Mouse (Mus musculus) left cerebral cortex, adult 9 months (tissue): Measurements from ENCODE around the gene Gpd1.
"Not testable (repeated sequence)": the region's sequence is repeated elsewhere in the genome, so short reads cannot be mapped to it uniquely, and the experiment has no call there.

Source experiments
- DNase-seq, 2 experiments: peaks; one replicate each; pipeline ENCODE4 v3.0.0; 2022; ENCODE audit warnings: low spot score in 2 of 2

Gene Gpd1

DNA sequence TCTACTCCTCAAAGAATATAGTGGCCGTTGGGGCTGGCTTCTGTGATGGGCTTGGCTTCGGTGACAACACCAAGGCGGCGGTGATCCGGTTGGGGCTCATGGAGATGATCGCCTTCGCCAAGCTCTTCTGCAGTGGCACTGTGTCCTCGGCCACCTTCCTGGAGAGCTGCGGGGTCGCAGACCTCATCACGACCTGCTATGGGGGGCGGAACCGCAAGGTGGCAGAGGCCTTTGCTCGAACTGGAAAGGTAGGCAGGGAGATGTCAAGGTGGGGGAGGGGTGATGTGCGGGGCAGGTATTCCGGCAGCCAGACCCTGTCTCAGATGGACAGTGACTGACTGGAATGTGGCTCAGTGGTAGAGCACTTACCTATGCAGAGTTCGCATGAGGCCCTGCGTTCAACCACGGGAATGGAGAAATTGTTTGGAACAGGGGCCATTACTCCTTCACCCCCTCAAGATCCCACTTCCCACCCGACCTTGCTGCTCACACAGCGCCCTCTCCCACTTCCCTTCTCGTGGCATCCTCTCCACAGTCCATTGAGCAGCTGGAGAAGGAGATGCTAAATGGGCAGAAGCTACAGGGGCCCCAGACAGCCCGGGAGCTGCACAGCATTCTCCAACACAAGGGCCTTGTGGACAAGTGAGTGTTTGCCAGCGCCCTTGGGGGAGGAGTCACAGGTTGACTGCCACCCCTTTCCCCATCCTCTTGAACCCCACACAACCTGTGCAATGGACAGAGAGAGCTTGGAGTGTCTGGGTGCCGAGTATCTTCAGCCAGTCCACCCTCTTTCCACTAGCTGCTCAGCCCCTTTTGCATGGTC, 4.8 kb downstream of the Gpd1 start:
- no peak for DNase-seq

DNA sequence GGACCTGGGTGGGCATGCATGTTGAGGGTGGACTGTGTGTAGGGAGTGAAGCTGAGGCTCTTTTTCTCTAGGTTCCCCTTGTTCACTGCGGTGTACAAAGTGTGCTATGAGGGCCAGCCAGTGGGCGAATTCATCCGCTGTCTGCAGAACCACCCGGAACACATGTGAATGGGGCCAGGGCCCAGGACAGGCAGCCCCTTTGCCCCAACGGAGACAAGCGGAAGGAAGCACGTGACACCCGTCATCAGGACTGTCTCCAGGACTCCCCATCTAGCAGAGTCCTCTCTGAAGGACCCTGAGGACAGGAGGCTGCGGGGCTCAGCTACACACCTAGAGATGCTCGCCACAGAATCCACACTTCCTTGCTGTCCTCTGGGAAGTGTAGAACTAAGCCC, 5.8 kb downstream of the Gpd1 start:
- no peak for DNase-seq

DNA sequence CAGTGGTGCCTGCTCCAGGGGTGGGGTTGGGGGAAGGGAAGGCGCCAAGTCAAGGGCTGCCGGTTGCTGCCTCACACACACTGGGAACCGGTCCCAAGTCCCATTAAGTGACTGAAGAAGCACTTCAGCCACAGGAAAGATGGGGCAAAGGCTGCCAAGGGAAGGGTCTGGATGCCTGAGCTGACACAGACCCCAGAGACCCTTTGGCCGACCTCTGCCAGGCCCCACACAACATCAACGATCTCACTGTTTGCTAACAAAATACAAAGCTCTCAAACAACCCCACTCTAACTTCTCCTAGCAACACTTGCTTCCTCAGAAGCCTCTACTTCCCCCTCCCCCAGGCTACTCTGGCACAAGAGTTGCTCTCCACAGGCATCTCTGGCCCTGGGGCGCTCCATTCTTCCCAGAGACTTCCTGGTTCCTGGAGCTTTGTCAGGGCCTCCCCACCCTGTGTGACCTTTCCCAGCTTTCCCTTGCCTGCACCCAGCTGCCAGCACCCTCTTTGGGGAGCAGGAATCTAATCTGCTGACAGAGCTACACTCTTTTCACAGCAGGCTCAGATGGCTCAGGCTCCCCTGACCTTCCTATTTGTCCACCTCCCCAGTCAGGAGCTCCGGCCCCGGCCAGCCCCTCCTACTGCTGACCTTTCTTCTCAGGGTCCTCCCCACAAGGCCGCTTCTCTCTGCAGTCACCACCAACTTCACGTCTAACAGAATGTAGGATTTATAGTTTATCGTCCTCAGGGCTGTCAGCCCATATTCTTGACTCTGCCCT, 6.4 kb downstream of the Gpd1 start:
- peak in 1 of 2 experiments; percentile 70 for DNase-seq

DNA sequence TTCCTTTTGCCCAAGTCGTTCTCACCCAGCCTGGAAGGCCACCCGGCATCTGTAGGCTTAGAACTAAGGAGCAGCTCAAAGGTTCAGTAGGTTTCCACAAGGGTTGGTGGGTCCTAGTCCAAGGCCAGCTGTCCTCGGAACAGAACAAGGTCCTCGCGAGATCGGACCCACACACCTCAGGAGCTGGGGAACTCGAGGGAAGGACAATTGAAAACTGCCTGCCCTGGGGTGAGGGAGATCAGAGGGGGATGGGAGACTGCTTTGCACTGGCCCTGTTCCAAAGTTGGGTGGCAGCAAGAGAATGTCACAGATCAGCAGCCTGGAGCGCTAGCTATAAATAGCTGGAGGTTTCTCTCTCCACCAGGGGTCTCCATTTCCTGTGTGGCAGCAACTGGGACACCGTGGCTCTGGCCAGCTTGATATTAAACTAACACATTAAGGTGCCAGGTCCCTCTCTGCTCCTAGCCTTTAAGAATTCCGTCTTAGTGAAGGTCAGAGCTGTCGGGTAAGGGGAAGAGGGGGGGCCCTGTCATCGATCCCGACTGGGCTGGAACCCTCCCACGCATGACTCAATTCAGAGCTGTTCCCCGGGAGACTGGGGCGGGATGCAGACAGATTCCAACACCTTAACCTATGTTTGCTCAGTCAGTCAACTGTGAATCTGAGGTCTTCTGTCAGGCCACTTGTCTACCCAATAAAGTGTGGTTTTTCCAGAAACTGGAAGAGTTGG, 7.1 kb downstream of the Gpd1 start:
- peak in 1 of 2 experiments; percentile 76 for DNase-seq

DNA sequence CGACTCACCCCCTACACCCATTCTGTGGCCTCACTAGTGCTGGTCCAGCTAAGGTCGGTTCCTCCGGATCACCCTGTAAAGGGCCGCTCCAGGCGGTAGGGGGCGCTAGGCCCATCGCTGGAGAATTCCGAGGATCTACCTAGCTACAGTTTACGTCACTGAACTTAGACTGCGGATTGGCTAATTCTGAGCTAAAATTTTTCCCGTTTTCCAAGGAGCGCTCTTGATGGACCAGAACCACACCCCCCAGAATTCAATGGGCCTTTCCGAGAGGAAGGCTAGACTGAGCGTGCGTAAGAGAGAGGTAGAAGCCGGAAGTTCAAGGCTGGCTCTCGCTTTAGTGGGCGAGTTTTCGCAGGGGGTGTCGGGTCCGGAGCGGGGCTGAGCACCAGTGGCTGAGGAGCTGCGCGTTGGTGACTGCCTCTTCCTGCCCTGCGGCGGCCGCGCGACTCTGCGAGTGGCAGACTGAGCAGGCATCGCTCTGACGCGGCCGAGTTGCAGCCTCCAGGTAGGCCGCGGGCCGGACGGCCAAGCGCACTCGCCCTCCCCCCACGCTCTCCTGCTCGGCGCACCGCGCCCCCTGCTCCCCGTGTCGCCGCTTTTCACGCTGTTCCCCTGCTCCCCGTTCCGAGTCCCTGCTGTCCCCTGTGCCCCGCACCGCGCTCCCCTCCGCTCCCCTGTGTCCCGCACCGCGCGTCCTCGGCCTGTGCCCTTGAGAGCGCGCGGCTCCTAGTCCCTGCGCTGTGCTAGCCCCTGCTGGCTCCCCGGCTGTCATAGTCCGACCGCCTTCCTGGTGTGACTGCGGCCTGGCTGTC, 8.2 kb downstream of the Gpd1 start, which contains the start of gene Cox14:
Gene Cox14 (plus strand): TSS at position 278 of the 815 bp plus-strand sequence.
- DNase-seq = peak; percentile 98

DNA sequence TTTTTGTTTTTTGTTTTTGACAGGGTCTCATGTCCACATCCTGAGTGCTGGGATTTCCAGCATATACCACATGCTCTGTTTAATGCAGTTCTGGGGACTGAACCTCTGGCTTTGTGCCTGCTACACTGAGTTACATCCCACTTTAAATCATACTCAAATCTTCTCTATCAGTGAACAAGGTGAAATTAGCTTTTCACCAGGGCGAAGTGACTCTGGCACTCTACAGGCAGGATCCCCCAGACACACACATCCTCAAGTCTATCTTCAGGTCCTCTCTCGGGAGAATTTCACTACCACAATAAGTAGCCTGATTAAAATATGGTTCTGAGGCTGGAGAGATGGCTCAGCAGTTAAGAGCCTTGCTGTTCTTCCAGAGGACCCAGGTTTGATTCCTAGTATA, 9.2 kb downstream of the Gpd1 start:
- no peak for DNase-seq

DNA sequence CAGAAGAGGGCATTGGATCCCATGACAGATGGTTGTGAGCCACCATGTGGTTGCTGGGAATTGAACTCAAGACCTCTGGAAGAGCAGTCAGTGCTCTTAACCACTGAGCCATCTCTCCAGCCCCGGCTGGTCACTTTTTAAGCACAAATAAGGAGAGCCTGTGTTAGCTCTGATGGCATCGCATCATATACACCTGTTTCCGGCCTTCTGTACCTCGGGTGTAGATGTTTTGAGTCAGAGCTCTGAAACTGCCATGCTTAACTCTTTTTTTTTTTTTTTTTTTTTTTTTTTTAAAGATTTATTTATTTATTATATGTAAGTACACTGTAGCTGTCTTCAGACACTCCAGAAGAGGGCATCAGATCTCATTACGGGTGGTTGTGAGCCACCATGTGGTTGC, 9.7 kb downstream of the Gpd1 start:
- not testable (repeated sequence) for DNase-seq

DNA sequence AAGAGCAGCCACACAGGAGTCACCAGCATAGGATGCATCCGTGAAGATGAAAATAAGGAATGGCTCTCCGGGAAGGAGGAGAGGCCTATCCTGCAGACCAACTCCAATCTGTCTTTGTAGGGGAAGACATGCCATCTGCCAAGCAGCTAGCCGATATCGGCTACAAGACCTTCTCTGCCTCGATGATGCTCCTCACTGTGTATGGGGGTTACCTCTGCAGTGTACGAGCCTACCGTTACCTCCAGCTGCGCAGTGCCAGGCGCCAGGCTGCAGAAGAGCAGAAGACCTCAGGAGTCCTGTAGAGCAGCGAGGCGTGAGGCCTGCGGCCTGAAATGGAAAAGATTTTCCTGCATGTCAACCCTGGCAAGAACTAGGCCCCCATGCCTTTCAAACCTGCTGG, 10.2 kb downstream of the Gpd1 start:
- no peak for DNase-seq

DNA sequence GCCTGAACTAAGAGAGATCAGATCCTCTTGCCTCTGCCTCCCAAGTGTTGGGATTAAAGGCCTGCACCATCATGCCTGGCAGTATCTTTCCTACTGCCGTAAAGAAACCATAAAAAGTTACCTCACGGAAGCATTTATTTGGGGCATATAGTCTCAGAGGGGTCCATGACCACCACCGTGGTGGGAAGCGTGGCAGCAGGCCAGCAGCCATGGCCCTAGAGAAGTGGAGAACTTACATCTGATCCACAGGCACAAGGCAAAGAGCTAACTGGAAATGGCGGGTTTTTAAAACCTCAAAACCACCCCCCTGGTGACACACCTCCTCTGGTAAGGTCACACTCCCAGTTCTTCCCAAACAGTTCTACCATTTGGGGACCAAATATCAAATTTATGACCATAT, 10.9 kb downstream of the Gpd1 start:
- DNase-seq = no peak

DNA sequence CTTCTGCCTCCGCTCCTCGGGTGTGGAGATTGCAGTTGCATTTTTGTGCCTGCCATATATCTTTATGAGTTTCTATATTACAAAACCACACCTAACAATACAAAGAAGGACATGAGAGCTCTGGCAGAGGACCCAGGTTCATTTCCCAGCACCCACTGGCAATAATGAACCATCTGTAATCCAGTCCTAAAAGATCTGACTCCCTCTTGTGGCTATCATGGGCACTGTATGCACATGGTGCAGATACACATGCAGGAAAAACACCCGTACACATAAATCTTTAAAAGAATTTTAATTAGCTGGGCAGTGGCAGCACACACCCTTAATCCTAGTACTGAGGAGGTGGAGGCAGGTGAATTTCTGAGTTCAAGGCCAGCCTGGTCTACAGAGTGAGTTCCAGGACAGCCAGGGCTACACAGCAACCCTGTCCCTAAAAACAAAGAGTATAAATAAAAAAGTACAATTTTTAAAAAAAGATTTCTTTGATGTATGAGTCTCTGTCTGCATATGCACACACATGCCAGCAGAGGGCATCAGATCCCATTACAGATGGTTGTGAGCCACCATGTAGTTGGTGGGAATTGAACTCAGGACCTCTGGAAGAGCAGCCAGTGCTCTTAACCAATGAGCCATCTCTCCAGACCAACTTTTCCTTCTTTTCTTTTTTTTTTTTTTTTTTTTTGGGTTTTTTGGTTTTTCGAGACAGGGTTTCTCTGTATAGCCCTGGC, 11.9 kb downstream of the Gpd1 start:
- DNase-seq = no peak

DNA sequence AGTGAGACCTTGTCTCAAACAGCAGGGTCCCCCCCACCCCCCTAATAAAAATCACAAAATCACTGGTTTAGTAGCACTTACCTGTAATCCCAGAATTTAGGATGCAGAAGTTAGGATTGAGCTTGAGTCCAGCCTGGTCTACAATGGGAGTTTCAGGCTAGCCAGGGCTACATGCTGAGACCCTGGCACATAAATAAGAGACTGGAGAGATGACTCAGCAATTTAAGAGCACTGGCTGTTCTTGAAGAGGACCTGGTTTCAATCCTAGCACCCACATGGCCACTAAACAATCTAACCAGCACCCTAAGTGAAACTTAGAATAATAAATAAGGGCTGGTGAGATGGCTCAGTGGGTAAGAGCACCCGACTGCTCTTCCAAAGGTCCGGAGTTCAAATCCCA, 13.9 kb downstream of the Gpd1 start:
- no peak for DNase-seq

DNA sequence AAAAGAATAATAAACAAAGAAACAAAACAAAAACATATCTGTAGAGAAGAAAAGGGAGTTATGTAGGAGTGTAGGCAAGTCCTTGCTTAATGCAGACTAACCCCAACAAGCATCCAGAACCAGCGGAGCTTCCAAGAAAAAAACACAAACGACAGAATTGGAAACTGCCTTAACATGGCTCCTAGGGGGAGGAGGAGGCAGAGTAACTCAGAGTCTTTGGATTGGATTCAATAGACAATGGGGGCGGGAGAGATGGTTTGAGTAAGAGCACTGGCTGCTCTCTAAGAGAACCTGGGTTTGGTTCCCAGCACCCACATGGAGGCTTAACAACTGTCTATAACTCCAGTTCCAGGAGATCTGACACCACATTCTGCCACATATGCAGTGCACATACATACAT, 14.4 kb downstream of the Gpd1 start:
- no peak for DNase-seq

DNA sequence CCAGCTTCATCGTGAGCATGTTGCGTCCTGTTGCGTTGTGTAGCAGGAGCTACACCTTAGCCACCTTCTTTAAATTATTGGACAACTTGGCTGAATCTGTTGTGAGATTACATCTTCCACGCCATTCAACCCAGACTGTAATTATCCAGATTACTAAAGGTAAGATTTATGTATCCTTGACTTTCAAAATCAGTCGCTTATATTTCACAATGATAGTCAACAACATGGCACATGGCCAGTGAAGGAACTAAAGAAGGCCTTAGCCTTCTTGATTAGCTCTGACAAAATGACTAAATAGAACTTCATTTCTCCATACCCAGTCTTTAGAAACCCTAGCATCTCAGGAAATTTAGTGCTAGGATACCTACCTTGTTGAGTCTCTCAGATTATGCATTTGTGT, 15.9 kb downstream of the Gpd1 start:
- no peak for DNase-seq

DNA sequence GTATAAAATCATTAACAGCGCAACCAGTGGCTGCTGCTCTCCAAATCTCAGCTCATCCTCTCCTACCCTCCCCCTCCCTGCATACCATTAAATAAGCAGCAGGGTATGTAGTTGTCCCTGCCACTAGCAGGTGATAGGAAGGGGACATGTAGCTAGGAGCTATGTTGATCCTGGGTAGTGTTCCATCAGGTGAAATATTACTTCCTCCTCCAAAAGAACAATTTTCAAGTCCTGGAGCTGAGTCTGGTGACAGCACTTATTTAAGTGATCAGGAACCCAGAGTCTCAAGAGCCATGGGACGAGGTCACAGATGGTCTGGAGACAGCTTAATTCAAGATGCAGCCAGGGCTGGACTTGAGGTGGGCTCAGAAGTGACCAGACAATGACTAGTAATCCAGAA, 18.3 kb downstream of the Gpd1 start:
- peak; percentile 100 for DNase-seq

DNA sequence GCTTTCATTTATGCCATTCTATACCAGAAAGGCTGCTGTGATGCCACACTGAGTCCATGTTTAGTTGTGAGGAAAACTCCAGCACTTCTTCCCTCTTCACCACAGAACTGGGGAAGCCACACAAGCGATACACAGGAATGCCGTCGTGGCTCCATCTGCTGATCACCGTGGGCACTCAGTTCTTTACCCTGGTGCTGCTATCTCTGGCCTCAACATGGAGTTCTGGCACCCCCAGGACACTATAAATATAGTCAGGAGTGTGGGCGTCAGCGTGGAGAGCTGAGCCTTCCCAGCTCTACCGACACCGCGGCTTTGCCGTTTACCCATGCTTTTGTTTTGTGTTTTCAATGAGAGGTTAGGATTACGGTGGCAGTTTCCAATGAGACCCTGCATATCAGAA, 19.4 kb downstream of the Gpd1 start:
- DNase-seq = no peak

DNA sequence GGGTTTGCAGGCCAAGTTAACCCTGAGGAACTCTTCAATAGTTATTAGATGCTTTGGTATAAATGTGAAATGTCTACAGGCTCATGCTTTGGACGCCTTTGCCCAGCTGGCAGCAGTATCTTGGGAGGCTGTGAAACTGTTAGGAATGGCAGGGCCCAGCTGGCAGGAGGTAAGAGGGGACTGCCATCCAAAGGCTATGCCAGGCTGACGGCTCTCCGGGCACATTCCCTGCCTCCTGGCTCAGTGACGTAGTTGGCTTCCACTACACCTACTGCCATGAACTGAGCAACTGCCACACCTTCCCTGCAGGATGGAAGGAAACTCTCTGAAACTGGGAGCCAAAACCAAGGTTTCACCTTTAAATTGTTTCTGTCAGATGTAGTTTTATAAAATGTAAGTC, 22.9 kb downstream of the Gpd1 start:
- no peak for DNase-seq

DNA sequence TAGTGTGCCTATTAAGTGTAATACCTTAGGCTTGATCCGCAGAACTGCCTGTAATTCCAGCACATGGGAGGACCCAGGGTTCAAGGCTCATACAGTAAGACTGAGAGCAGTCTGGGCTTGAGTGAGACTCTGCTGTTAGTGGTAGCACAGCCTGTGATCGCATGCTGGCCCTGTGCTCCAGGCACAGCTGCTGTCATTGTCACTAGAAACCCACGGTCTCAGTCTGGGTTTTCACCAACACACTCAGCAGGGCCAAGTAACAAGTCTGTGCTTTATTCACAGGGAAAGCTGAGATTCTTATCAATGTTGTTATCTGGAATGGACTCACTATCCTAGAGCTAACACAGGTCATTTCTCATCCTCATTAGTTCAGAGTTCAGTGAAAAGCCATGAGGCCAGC, 36.9 kb downstream of the Gpd1 start:
- DNase-seq = no peak

DNA sequence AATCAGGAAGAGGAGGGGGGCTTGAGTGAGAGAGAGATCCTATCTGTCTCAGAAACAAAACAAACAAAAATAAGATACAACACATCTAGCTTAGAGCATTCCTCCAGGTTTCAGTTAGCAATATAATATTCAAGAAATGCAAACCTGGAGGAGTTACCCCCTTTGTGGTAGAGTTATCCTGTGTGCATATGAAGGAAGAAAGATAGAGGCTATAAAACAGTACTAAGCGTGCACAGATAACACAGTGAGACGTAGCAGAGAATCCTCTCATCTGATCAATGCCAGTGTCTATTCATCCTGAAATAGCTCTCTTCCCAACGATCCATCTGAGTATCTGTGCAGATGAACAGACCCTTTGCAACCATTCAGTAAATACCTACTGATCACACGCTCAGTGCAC, 50.2 kb downstream of the Gpd1 start:
- DNase-seq = no peak

DNA sequence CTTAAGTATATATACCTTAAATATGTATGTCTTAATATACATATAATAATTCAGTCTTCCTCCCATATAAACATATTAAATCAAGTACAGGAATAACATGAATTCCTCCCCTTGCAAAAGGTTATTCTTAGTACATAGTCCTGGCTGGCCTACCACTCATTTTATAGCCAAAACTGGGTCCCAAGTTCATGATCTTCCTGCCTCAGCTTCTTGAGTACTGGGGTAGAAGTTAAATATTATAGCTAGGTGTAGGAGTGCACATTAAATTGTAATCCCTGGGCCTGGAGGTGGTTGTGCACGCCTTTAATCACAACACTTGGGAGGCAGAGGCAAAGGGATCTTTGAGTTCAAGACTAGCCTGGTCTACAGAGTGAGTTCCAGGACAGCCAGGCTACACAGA, 51.4 kb downstream of the Gpd1 start:
- no peak for DNase-seq

DNA sequence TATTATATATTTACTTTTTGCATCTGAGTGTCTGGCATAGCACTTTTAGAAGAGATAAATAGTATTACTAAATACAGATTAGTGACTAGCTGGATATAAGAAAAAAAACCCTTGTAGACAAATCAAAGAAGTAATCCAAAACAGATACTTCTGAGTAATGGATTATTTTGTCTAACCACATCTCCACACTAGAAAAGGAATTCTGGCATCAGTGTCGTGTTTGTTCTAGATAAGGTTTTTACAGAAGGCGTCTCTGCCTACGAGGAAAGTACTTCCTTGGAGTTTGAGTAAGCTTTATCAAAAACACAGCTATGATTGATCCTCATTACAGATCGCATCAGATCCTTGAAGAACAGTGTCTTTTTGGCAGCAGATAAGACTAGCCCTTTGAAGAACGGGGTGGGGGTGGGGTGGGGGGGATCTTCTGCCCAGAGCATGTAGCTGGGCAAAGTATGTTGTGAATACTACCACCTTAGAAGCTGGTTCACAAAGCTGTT, 53.7 kb downstream of the Gpd1 start:
- no peak for DNase-seq
